Mouse (Mus musculus): ENCODE results near the gene Cfap43.

Cfap43 gene

GRCm38 (mm10) chr19:47697067-47697466 is 222.0 kb downstream of the Cfap43 start:
- DNase-seq: no peak

GRCm38 (mm10) chr19:47696411-47696810 is 222.7 kb downstream of the Cfap43 start:
- DNase-seq: no peak

GRCm38 (mm10) chr19:47695725-47696124 is 223.4 kb downstream of the Cfap43 start:
- DNase-seq: no peak

- DNase-seq: no peak
Measured at GRCm38 (mm10) chr19:47691994-47692393, 227.1 kb downstream of the Cfap43 start, which contains the start of gene Col17a1. Gene Col17a1, minus strand, starts transcription at chr19:47692094.

- DNase-seq: no peak
Measured at GRCm38 (mm10) chr19:47689592-47689991, 229.5 kb downstream of the Cfap43 start.
